Comparison of ENCODE assay signal across 22 mouse cellular contexts in the genomic region with DNA sequence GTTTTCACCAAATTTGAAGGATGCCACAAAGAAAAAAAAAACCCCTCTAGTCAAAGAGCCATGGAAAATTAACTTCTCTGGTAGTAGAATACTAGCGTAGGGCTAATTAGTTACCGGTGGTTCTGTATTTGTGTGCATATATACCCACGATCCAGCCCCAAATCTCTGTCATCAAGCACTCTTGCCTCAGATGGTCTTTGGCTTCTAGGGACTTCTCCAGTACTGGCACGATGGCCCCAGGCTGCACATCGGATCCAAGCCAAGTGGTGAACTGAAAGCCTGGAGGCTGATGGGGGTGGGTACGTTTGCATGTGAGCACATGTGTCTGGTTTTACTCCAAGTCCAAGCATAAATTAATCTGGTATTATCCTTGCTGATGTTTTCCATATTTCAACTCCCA.
"Had no signal": no experiment of that assay in that cellular context is flagged by ENCODE, and none has a peak within 500 bp of the region (broad histone marks: within the 10 kb centered on the region; RNA-seq: fewer than 3 reads in every experiment).

No protein-coding gene starts in this region.

- H3K27ac ChIP-seq: kidney, postnatal 0 days; layer of hippocampus, adult 2 months; limb, embryonic 12.5 days; limb, embryonic 15.5 days; liver, embryonic 14.5 days; macrophage; midbrain, embryonic 12.5 days; midbrain, embryonic 15.5 days; neural tube, embryonic 12.5 days; neural tube, embryonic 15.5 days; stomach, postnatal 0 days had no signal

- DNase-seq: kidney, adult 2 months; left cerebral cortex, postnatal 4 days; liver, postnatal 0 days; lung, embryonic 14.5 days; right cerebral cortex, adult 18-20 months; right cerebral cortex, postnatal 14 days; right cerebral cortex, postnatal 4 days; thymus, adult 18-20 months; thymus, postnatal 36 days had no signal

- ATAC-seq: liver, postnatal 0 days; lung, postnatal 0 days; midbrain, embryonic 15.5 days had no signal

- H3K27me3 ChIP-seq: limb, embryonic 12.5 days; limb, embryonic 15.5 days; midbrain, embryonic 15.5 days; neural tube, embryonic 12.5 days; neural tube, embryonic 15.5 days had no signal

- H3K4me3 ChIP-seq: layer of hippocampus, adult 2 months; limb, embryonic 12.5 days; limb, embryonic 15.5 days; midbrain, embryonic 12.5 days; midbrain, embryonic 15.5 days; neural tube, embryonic 12.5 days; neural tube, embryonic 15.5 days had no signal

- H3K4me2 ChIP-seq: limb, embryonic 12.5 days; limb, embryonic 15.5 days; liver, embryonic 11.5 days; lung, embryonic 14.5 days; midbrain, embryonic 12.5 days; midbrain, embryonic 15.5 days; neural tube, embryonic 12.5 days; neural tube, embryonic 15.5 days had no signal

- H3K9me3 ChIP-seq: limb, embryonic 12.5 days; limb, embryonic 15.5 days; midbrain, embryonic 12.5 days; midbrain, embryonic 15.5 days; neural tube, embryonic 12.5 days; neural tube, embryonic 15.5 days had no signal

- H3K4me1 ChIP-seq: limb, embryonic 15.5 days; neural tube, embryonic 12.5 days; neural tube, embryonic 15.5 days had no signal

- H3K36me3 ChIP-seq: limb, embryonic 12.5 days; limb, embryonic 15.5 days; midbrain, embryonic 12.5 days; midbrain, embryonic 15.5 days; neural tube, embryonic 12.5 days; neural tube, embryonic 15.5 days had no signal

- H3K9ac ChIP-seq: limb, embryonic 12.5 days; limb, embryonic 15.5 days; liver, embryonic 14.5 days; liver, postnatal 0 days; lung, embryonic 14.5 days; midbrain, embryonic 12.5 days; midbrain, embryonic 15.5 days; neural tube, embryonic 12.5 days; neural tube, embryonic 15.5 days had no signal
